Mouse (Mus musculus) adrenal gland, postnatal 14 days (tissue): ENCODE results near the gene Gss. TPM values are rescaled to one million over a fixed set of nuclear protein-coding genes. Genes with fewer than 3 reads are reported as not detected.
A peak's percentile ranks its signal among the peaks of the same experiment; 100 is the strongest.
"Not testable (repeated sequence)": the region's sequence is repeated elsewhere in the genome, so short reads cannot be mapped to it uniquely, and the experiment has no call there.

Experiments
- DNase-seq: peaks from one replicate; pipeline ENCODE4 v3.0.0; 2021; ENCODE audit warnings: mixed read lengths
- total RNA-seq: library from RNA; stranded (reverse); gene quantifications from 2 replicates; pipeline ENCODE4 v1.2.3, GENCODE M21; 2021

Gss gene
- total RNA-seq, 1 experiment from 2014 or later, result 46.6 TPM

- peak; percentile 96 for DNase-seq
Observed at GRCm38 (mm10) chr2:155619817-155620216, 27.2 kb upstream of the Gss start.

DNA sequence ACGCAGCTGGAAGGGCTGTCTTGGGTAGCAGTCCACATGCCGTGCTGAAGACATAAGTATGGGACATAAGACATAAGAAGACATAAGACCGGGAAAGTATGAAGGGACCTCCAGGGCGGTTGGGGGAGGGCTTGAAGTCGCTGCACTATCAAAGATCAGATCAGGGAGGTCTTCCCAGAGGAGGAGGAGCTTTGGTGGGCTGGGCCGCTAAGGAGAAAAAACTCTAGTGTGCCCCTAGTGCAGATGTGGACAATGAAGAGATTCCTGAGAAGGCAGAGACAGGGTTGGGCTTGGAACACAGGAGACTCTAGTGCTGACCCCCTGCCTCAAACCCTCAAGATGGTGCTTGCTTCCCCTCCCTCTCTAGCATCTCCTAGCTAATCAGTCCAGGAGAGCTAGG lies 24.4 kb upstream of the Gss start:
- no peak for DNase-seq

- DNase-seq, result no peak
Observed at GRCm38 (mm10) chr2:155613953-155614352, 21.3 kb upstream of the Gss start.

DNA sequence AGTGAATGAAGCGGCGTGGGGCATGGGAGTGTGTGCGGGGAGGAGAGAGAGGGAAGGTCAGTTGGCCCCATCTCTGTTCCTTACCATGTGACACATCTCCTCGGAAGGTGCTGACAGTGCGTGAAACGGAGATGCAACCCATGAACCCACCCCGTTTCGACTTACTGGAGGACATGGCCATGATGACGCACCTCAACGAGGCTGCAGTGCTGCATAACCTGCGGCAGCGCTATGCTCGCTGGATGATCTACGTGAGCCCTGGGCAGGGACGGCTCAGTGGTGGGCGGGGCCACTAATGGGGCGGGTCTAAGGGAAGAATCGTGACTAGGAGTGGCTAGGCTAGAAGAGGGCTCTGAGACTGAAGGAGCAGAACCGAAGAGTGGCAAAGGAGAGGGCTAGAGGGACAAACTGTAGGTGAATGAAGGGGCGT lies 20.7 kb upstream of the Gss start:
- DNase-seq, result peak; percentile 88

DNA sequence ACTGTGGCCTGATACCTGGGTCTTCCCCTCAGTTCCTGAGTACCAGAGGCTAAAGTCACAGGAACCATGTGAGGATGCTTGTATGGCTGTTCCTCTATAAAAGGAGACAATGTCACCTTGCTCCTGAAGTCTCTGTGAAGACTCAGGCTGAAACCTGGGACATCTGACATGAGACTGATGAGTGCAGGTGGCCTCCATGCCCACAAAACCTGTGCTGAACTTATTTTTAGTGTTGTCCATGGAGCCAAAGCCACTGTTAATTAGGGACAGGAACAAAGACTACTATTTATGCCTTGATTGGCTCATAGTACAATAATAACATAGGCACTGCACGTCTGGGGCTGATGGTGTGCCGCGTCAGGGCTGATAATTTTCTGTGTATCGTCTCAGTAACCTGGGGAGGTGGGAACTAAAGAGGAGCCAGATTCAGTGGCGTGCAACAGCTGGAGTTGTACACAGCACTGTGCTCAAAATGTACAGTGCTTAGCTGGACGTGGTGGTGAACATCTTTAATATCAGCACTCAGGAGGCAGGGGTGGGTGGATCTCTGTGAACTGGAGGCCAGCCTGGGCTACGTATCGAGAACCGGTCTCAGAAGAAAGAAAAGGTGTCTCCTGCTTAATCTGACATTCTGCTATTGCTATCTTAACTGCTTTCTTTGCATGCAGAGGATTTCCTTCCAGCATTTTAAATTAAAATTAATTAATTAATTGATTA lies 19.4 kb upstream of the Gss start:
- no peak for DNase-seq

GRCm38 (mm10) chr2:155610978-155611377 lies 18.4 kb upstream of the Gss start, which contains the start of gene Myh7b:
Gene Myh7b (plus strand): TSS chr2:155611212.
- DNase-seq, result no peak

- no peak for DNase-seq
Observed at GRCm38 (mm10) chr2:155606360-155606759, 13.8 kb upstream of the Gss start.

- DNase-seq, result not testable (repeated sequence)
Observed at GRCm38 (mm10) chr2:155605236-155605589, 12.6 kb upstream of the Gss start.

DNA sequence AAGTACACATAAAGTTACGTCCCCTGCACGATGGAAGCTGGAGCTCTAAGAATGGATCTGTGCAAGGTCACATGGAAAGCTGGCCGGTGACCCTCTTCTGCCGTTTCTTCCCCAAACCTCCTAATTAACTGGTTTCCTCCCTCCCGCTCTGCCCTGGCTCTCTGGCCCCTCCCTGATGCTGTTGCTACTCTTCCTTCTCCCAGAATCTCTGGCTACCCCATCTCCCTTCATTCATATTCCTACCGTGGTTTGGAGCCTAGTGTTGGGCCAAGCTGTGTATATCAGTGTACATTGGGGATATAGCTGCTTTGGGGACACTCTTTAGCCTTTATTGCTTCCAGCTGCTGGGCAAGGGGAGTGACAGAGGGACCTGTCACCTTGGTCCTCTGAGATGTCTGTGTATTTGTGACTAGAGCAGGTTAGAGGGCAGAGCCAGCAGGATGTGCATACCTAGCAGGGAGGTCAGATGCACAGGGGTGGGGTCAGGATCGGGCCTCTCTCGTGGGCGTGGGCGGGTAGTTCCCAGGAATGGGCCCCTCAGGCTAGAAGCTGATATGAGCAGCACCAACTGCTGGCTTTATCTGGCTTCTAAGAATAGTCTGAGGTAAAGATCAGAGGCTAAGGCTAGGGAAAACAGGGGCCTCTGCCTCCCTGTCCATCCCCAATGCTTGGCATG lies 12.1 kb upstream of the Gss start:
- no peak for DNase-seq

DNA sequence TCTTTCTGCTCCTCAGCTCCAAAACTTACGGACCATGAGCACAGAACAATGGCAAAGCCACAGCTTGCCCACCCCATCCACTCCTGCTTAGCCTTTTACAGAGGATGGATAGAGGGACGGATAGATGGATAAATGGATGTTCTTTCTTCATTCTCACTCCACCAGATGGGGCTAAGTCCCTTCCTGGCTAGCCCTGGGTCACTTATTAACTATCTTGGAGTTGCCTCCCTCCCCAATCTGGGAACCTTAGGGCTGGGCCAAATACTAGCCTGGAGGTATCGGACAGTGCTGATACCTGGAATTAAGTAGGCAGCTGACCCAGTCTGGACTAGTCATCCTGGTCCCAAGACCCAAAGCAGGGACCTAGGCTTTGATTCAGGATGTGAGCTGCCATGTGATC lies 11.1 kb upstream of the Gss start:
- DNase-seq, result no peak

DNA sequence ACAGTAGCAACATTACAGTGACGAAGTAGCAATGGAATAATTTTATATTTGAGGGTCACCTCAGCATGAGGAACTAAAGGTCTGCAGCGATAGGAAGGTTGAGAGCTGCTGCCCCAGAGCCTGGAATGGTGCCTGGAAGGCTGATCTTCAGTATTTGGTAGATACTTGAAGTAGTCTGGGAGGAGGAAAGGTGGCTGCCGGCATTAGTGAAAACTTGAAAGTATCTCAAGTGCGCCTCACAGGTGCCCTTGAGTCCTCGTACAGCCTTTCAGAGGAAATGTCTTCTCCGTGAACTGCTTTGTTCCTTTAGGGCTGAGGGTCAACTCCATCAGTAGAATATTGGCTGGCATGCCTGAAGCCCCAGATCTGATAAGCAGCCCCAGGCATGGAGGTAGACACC lies 2.9 kb upstream of the Gss start:
- no peak for DNase-seq

- DNase-seq, result no peak
Observed at GRCm38 (mm10) chr2:155592854-155593283, 259 bp upstream of the Gss start.

DNA sequence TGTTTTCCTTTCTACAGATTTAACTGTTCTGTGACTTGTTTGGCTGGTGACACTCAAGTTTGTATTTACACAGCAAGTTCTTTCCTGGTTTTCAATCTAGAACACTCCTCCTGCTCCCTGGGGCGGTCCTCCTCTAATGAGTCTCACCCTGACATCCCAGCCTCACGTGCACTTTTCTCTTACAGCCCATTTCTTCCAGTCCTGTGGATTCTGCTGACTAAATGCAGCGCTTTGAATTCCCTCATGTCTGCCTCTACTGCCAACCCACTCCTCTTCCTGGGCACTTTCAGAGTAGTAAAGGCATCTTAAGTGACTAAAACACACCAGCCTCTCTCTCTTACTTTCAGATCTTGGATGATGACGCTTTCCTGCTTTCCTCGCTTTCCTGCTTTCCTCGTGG lies 934 bp downstream of the Gss start:
- peak; percentile 17 for DNase-seq

- no peak for DNase-seq
Observed at GRCm38 (mm10) chr2:155590876-155591275, 1.7 kb downstream of the Gss start.

DNA sequence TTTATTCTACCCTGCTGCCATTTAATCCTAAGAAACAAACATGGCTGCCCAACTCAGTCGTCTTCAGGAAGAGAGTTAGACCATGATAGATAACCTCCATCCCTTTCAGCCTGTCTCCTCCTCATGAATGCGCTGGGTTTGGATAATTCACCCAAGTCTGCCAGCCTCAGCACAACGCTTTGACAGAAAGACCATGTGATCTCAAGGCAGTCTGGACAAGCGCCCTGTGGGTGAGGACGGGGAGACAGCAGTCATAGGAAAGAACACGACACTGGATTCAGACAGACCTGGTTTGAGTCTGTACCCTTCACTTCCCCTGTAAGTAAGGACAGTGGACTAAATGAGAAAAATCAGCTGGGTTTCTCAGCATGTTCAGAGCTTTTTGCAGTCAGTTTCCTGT lies 3.1 kb downstream of the Gss start:
- no peak for DNase-seq

DNA sequence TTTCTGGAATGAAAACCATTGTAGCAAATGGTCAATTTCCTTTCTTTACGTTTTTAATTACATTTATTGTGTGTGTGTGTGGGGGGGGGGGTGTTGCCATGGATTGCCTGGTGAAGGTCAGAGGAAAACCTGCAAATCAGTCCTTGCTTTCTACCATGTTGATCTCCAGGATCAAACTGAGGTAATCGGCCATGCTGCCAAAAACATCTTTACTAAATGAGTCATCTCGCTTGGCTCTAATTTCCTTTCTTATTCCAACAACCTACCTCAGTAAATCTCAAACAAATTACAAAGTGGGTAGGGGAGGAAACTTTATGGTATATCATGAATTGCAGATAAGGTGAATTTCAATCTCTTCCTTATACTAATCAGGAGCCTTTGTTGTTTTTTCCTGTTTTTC lies 4.5 kb downstream of the Gss start:
- DNase-seq, result no peak

DNA sequence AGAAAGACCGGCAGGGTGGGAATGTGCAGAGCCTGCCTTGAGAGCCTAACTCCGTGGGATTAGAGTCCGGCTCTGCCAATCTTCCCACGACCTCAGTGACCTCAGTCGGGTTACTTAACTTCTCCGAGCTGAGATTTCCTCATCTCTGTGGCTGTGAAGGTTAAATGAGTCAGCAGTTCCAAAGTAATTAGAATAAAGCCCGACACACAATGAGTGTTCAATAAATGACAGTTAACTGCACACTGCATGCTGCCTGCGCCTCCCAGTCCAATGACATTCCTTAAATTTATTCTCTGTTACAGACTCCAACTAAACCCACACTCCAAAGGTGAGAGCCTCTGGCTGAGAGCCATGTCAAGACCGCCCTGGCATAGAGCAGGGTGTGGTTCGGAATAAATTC lies 7.1 kb downstream of the Gss start:
- DNase-seq, result peak; percentile 59

DNA sequence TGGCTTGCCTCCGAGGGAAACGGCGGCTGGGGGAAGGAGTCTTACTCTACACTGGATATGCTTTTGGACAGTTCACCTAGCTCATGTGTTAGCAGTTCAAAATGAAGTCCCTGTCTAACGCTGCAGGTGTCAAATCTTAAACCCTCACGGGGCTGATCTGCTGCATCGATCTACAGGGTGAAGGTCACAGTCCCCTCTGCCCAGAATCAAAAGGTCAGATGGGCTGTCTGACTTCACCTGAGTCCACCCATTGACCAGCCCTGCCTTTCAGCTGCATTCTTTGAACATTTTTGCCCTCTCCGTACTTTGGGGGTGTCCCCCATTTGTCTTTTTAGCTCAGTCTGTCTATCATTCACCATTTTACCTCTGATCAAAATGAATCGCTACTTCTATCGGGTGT lies 7.5 kb downstream of the Gss start:
- no peak for DNase-seq

DNA sequence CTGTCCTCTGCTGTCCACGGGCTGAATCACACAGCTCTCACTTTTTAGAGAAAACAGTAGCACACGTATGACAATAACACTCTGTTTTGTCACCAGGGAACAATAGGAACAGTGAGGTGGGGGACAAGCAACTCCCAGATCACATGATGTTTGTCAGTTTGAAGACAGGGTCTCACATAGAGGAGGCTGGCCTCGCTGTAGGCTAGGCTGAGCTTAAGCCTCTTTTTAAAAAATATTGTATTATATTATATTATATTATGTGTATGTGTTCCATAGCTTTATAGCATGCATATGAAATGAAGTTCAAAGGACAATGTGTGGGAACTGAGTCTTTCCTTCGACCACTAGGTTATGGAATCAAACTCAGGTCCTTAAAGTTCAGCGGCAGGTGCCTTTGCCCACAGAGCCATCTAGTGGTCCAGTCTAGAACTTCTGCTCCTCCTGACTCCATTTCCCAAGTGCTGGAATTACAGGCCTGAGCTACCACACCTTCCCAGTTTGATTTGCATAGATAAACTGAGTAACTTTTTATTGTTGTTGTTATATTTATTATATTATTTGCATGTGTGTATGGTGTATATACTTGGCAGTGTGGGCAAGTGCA lies 8.6 kb downstream of the Gss start:
- peak; percentile 76 for DNase-seq

- DNase-seq, result no peak
Observed at GRCm38 (mm10) chr2:155582996-155583395, 9.6 kb downstream of the Gss start.

- DNase-seq, result no peak
Observed at GRCm38 (mm10) chr2:155582384-155582995, 10.1 kb downstream of the Gss start.

DNA sequence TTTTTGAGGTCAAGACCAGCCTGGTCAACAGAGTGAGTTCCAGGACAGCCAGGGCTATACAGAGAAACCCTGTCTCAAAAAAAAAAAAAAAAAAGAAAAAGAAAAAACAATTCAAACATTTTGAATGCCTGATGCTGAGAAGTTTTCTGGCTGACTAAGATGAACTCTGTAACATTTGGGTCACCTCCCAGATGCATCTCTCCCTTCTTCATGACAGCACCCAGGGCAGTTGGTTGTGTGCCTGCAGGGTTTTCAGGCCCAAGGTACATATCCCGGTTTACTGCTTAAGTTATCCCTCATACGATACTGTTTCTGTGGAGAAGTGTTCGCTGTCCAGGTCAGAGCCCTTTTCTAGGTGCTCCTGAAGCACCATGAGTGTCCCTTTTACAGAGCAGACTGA lies 12.3 kb downstream of the Gss start:
- DNase-seq, result no peak

DNA sequence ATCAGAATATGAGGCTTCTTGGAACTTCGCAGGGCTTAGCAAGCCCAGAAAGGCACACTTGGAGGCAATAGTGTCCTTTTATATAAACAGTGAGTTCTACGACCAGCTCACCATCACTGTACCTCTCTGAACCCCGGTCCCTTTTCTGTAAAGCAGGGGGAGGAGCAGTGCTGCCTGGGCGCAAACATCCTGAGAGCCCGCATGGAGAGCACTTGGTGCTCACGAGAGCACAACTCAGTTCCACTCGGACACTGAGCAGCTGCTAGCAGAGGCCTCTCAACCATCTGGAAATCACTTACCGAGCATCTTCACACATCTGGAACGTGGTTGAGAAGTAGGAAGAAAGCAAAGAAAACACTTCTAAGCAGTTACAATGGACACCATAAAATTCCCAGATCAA lies 16.0 kb downstream of the Gss start:
- no peak for DNase-seq
